Mouse (Mus musculus) ES-E14 (cell line): Measurements from ENCODE around the gene Golim4.
"Not testable (repeated sequence)": the region's sequence is repeated elsewhere in the genome, so short reads cannot be mapped to it uniquely, and the experiment has no call there.

Experiments used
- CHD2 ChIP-seq: IDR thresholded peaks from 2 replicates; pipeline ENCODE4 v1.6.1; 2014; ENCODE audit warnings: mild to moderate bottlenecking, low read depth, low read length, inconsistent platforms
- HCFC1 ChIP-seq: IDR thresholded peaks from 2 replicates; pipeline ENCODE4 v1.6.1; 2012; ENCODE audit warnings: low read length, inconsistent platforms, borderline replicate concordance; ENCODE audit not compliant: insufficient read depth
- MAFK ChIP-seq: IDR thresholded peaks from 2 replicates; pipeline ENCODE4 v1.6.1; 2014; ENCODE audit warnings: mild to moderate bottlenecking, low read depth, low read length, inconsistent platforms; ENCODE audit not compliant: insufficient read depth
- ZC3H11A ChIP-seq: IDR thresholded peaks from 2 replicates; pipeline ENCODE4 v1.6.1; 2012; ENCODE audit warnings: low read depth, mild to moderate bottlenecking, inconsistent platforms, low read length, borderline replicate concordance

GRCm38 (mm10) chr3:75981031-75981750 lies 24.4 kb upstream of the Golim4 start:
- TF ChIP-seq ZC3H11A, CHD2, MAFK, HCFC1: not testable (repeated sequence)
